Mouse (Mus musculus): ENCODE results near the gene Olfr70.

DNA sequence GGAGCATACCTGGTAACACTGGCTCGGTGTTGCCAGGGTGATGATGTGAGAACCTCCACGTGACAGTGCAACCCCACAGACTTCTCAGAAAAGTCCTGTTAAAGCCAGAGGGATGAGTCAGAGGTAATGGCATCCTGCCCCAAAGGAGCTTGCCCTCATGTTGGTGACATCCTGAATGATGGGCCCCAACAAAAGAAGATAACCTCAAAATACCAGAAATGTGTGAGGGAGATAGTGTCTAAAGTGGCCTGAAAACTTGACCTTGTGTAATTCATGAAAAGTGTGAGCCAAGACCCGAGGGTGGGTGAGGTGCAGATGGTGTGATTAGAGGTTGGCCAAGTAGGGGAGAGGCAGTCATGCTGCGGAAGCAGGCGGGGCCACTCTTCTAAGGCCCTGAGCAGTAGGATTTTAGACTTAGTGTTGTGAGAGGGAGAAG lies 6.8 kb downstream of the Olfr70 start:
- no peak for TF ChIP-seq POLR2A (IDR thresholded peaks at IDR 0.05; ENCODE audit: borderline replicate concordance, insufficient read depth, low read length)
- no peak for TF ChIP-seq CTCF (IDR thresholded peaks at IDR 0.05; ENCODE audit: borderline replicate concordance, insufficient read depth, low read depth, low read length)

Measured in cerebellum, adult 2 months (tissue).